Mouse (Mus musculus) layer of hippocampus, adult 9-10 months (tissue): ENCODE results near the gene Atp6ap1l.

Experiments used
- DNase-seq: peaks from one replicate; pipeline ENCODE4 v3.0.0; 2022; ENCODE audit warnings: low spot score

Atp6ap1l gene

DNA sequence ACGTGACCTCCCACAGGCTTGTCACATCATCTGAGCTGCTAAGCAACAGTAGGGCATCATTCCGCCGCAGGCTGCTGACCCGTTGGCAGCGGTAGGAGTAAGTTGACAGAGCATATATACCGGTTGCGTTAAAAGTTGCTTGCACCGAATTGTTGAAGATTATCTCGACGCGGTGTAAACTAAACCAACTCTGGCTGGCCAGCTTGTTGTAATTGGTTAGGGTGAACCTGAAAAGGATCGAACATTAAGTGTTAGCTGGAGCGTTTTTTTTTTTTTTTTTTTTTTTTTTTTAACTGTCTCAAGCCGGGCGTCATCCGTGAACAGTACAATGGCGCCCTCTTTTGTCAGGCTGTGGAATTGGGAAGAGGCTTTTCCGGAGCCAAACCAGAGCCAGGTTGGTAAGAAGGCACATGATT lies 18.6 kb downstream of the Atp6ap1l start:
- peak; percentile 63 for DNase-seq

- DNase-seq, result no peak
These were observed 19.2 kb downstream of the Atp6ap1l start for GRCm38 (mm10) chr13:90885856-90886532.

GRCm38 (mm10) chr13:90881727-90882429 lies 23.3 kb downstream of the Atp6ap1l start:
- DNase-seq, result no peak

DNA sequence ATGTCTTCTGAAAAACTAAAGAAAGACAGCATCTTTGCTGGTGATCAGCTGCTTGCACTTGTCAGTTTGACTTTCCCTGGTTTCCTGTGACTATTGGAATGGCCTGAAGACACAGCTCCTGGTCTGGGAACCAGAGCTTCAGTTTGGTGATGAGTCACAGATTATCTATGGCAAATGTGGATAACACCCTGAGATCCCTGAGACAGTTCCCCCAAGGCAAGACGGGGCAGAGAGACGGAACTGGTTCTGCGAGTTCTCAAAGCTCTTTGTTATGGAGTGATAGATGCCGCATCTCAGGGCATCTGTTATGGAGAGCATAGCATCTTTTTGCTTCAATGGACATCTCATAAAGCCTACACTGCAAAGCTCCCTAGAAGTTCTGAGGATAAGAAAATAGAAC lies 33.6 kb downstream of the Atp6ap1l start:
- no peak for DNase-seq

GRCm38 (mm10) chr13:90869157-90869556 lies 36.0 kb downstream of the Atp6ap1l start:
- DNase-seq, result no peak

DNA sequence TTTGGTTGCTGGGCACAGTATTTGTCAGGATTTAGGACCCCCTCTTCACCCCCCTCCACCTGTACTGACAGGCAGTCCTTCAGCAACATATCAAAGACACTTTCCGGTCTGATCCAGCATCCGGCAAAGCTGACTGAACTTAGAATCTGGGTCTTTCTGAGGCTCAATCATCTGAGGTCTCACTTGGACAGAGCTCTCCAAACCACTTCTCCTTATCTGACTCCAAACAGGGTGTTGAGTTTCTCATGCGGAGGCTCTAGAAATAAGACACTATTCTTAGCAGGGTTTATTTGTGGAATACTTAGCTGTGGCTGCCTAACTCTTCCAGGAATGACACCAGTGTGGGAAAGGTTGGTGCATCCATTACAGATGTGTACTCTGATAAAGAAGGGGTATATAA lies 43.0 kb downstream of the Atp6ap1l start:
- no peak for DNase-seq

DNA sequence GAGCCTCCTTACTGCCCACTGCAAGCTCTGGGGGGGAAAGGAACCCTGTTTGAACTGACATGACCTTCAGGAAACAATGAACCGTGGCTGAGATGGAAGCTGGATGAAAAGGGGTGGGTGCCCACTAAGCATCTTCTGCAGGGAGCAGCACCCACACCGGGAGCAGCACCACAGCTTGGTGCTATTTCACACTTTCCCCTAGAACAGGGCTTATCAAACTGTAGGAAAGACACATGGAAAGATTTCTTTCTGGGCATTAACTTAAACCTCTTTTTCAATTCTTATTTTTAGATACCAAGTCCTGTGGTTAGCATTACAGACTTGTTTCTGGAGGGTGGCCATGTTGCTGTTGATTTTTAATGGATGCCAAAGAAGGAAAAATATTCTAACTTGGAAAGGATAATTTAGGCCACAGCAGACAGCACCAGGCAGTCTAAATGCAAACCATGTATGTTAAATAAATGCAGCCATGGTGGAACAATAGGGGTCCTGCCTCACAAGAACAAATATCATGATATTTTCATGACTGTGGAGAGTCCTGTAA lies 44.2 kb downstream of the Atp6ap1l start:
- DNase-seq, result no peak

DNA sequence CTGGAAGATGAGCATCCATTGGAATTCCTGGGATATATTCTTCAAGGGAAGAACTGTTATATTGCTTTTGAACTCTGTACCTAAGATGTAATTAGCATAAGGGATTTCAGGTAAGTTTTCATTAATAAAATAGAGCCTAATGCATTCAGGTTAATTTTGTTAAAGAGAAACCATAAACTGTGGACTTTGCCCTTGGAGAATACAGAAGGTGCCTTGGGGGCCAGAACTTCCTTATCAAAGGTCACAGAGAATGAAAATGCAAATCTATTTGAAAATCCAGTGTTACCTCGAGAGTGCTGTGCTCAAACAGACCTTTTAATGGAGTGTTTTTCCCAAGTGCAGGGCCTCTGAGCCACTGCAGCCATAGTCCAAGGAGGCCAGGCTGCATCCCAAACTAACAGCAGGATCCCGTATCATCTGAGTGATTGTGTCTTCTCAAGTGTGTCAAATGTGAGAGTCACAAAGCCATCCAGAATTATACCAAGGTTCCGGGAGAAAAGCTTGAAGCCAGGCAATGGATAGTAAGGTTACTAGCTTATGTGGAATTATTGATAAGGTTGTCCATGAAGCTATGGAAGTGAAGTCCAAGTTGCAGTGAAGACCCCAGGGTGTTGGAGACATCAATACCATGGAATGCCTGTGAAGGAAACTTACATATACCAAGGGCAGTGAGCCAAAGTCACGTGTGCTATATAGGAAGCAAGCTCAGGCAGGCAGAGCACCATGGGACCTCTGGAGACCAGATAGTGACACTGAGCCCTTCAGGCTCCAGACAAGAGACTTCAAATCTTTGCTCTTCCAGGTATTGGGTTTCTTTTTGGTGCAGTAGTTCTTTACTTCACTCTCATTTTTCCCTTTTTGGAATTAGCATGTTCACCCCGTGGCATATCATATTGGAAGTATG lies 52.2 kb downstream of the Atp6ap1l start:
- no peak for DNase-seq

DNA sequence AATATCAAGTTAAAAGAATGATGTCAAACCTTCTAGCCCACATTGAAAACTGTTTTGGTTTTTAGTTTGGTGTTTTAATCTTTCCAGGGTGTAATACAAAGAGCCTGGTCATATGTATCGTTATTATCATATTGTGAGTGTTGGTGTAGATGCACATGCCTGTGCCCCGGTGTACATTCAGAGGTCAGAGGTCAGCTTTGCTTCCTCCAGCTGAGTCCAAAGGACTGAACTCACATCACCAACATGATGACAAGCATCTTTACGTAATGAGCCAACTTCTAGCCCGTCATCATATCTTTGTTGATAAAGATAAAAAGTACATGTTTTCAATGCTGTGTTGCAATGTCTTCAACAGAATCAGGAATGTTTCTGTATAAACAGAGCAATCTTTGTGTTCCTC lies 53.4 kb downstream of the Atp6ap1l start:
- no peak for DNase-seq

DNA sequence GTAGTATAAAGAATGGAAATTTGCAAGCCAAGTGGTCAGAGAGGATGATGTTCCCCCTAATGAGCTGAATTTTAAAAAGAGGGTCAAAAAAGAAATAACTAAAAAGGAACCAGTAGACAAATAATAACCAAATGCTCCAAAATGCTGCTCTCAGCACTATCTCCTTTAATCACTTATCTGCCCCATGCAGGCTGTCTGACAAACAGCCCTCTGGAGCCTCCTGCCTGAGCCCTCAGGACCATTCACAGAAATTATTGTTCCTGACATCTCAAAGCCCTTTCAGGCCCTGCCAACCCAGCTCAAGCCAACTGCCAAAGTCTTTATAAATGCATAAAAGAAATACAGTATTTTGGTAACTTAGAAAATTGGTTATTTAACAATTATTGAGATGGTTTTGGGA lies 61.0 kb downstream of the Atp6ap1l start:
- DNase-seq, result no peak

GRCm38 (mm10) chr13:90843412-90843811 lies 61.7 kb downstream of the Atp6ap1l start:
- DNase-seq, result no peak

DNA sequence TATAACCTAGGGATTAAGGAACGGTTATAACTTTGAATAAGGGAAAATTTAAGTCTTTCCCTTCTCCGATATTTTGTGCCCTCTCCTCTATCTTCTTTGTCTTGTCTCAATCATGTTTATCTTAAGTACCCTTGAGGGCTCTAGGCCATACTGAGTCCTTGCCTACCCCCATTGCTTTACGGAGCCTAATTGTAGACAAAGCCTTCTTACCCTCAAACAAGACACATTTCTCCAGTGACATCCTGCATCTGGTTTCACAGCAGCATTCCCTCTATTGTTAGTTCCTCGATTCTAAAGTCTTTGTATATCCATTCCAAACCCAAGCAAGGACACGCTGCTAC lies 64.0 kb downstream of the Atp6ap1l start:
- no peak for DNase-seq

DNA sequence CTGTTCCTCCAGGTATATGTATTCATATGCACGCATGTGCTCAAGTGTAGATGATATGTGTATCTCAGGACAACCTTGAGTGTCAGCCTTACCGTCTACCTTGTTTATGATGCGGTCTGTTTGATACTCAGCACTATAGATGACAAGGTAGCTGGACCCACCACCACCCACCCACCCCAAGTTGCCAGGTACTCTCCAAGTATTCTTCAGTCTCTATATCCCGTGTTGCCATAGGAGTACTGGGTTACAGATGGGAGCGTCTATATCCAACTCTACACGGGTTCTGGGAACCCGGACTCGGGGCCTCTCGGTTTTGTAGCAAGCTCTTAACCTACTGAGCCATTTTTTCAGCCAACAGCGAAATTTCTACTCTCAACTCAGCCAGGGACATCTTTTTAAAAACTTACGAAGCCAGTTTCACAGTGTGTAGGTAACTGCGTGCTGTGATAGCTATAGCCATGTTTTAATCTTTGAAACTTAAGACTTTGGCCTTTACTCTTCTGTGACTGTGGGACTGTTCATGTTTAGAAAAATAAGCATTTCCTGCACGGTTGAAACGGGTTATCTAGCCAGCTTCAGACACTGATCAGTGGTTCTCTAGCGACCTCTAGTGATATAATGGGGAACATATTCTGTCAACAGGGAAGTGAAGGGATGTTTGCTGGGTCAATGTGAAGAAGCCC lies 64.5 kb downstream of the Atp6ap1l start:
- DNase-seq, result peak; percentile 43

DNA sequence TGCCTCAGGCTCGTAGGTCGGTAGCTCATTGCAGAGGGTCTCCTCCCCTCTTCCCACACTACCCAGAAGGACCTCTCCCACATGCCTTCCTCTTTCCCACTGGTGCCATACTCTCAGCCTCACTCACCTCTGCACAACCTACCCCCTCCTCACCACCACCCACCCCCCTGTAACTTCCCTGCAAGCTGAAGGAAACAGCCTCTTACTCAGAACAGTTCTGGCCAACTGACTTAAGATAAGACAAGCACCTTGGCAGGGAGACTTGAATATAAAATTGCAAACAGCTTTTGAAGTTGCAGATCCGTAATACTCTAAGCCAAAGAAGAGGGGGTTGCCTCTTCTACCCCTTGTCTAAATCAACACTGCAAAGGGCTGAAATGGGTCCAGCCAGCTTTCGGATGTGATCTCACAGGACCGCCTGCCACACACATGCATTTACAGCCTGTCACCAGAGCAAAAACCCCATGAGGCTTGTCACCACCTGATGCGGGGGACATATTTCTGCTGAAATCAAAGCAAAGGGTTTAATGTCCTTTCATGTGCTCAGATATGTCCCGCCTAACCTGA lies 71.4 kb downstream of the Atp6ap1l start:
- DNase-seq, result no peak
